Mouse (Mus musculus) cerebellum, adult 8-10 months (tissue): ENCODE data around the gene Myh11.
A peak's percentile ranks its signal among the peaks of the same experiment; 100 is the strongest.

Source experiments
- DNase-seq: peaks from one replicate; pipeline ENCODE4 v3.0.0; 2022

Gene Myh11

GRCm38 (mm10) chr16:14291223-14291622 lies at the start of gene Myh11:
TSS of gene Myh11 (minus strand) at chr16:14291372.
- peak; percentile 23 for DNase-seq

- DNase-seq, result no peak
These were observed 37.0 kb upstream of the Myh11 start for GRCm38 (mm10) chr16:14328156-14328555.

- no peak for DNase-seq
These were observed 29.3 kb upstream of the Myh11 start for GRCm38 (mm10) chr16:14320494-14320893.

GRCm38 (mm10) chr16:14319681-14320080 lies 28.5 kb upstream of the Myh11 start:
- DNase-seq, result no peak

GRCm38 (mm10) chr16:14316884-14317876 lies 26.0 kb upstream of the Myh11 start, which contains the start of gene Fopnl:
TSS of gene Fopnl (minus strand) at chr16:14317405.
- DNase-seq, result peak; percentile 97

- no peak for DNase-seq
These were observed 21.7 kb upstream of the Myh11 start for GRCm38 (mm10) chr16:14312914-14313313.

- no peak for DNase-seq
These were observed 20.2 kb upstream of the Myh11 start for GRCm38 (mm10) chr16:14311371-14311770.

- no peak for DNase-seq
These were observed 18.7 kb upstream of the Myh11 start for GRCm38 (mm10) chr16:14309833-14310232.

GRCm38 (mm10) chr16:14308245-14309073 lies 17.3 kb upstream of the Myh11 start:
- DNase-seq, result no peak

GRCm38 (mm10) chr16:14307373-14307772 lies 16.2 kb upstream of the Myh11 start:
- DNase-seq, result no peak

- DNase-seq, result no peak
These were observed 15.3 kb upstream of the Myh11 start for GRCm38 (mm10) chr16:14306451-14306850.

- DNase-seq, result no peak
These were observed 13.6 kb upstream of the Myh11 start for GRCm38 (mm10) chr16:14304791-14305190.

- no peak for DNase-seq
These were observed 12.5 kb upstream of the Myh11 start for GRCm38 (mm10) chr16:14303676-14304075.

GRCm38 (mm10) chr16:14303148-14303547 lies 12.0 kb upstream of the Myh11 start:
- no peak for DNase-seq

GRCm38 (mm10) chr16:14298461-14298860 lies 7.3 kb upstream of the Myh11 start:
- DNase-seq, result no peak

- no peak for DNase-seq
These were observed 6.6 kb upstream of the Myh11 start for GRCm38 (mm10) chr16:14297746-14298145.

- no peak for DNase-seq
These were observed 6.0 kb upstream of the Myh11 start for GRCm38 (mm10) chr16:14297137-14297536.

- no peak for DNase-seq
These were observed 5.5 kb upstream of the Myh11 start for GRCm38 (mm10) chr16:14296544-14297124.

GRCm38 (mm10) chr16:14295291-14295690 lies 4.1 kb upstream of the Myh11 start:
- no peak for DNase-seq

- DNase-seq, result no peak
These were observed 1.3 kb upstream of the Myh11 start for GRCm38 (mm10) chr16:14292205-14293199.

GRCm38 (mm10) chr16:14272374-14272965 lies 18.7 kb downstream of the Myh11 start:
- no peak for DNase-seq
